Mouse (Mus musculus): ENCODE measurements at regions not wholly inside any gene's neighbourhood (a gene's known extent, or its start where the extent isn't known, plus 50 kb on each side); places are given as distances from the start of the nearest gene placed in this dataset.

- Histone ChIP-seq H3K9ac (replicated peaks; ENCODE audit: low read depth, low read length) (no peak overlapping the region), H3K27me3 (ENCODE audit: control insufficient read depth, insufficient read depth, low read length) (no peaks in the 10 kb centered on the region), H3K27ac (ENCODE audit: low read depth, low read length) (no peak overlapping the region), H3K36me3 (ENCODE audit: control insufficient read depth, insufficient read depth, low read length) (no peaks in the 10 kb centered on the region), H3K4me1 (ENCODE audit: control insufficient read depth, insufficient read depth, low read length) (no peaks in the 10 kb centered on the region), H3K4me2 (ENCODE audit: low read depth, low read length) (no peak overlapping the region), H3K4me3 (ENCODE audit: low read depth, low read length) (no peak overlapping the region), H3K9me3 (ENCODE audit: control insufficient read depth, low read length) (no peaks in the 10 kb centered on the region)
- 61% methylated on average over 2 of the region's 2 CpGs for WGBS
- no peak for ATAC-seq (ENCODE audit: low read depth)
Observed at GRCm38 (mm10) chr4:81129874-81130273, 219.4 kb downstream of the Lurap1l start.

- Histone ChIP-seq H3K4me1 (ENCODE audit: control insufficient read depth, insufficient read depth, low read length) (no peaks in the 10 kb centered on the region), H3K4me2 (ENCODE audit: low read depth, low read length) (no peak overlapping the region), H3K4me3 (ENCODE audit: low read depth, low read length) (no peak overlapping the region), H3K36me3 (ENCODE audit: control insufficient read depth, insufficient read depth, low read length) (no peaks in the 10 kb centered on the region), H3K27me3 (ENCODE audit: control insufficient read depth, insufficient read depth, low read length) (no peaks in the 10 kb centered on the region), H3K27ac (ENCODE audit: low read depth, low read length) (no peak overlapping the region), H3K9ac (replicated peaks; ENCODE audit: low read depth, low read length) (no peak overlapping the region), H3K9me3 (ENCODE audit: control insufficient read depth, low read length) (no peaks in the 10 kb centered on the region)
- ATAC-seq (ENCODE audit: low read depth): no peak
- WGBS: 94% methylated on average over 2 of the region's 2 CpGs
Observed at GRCm38 (mm10) chr4:81173111-81173510, 262.7 kb downstream of the Lurap1l start.

DNA sequence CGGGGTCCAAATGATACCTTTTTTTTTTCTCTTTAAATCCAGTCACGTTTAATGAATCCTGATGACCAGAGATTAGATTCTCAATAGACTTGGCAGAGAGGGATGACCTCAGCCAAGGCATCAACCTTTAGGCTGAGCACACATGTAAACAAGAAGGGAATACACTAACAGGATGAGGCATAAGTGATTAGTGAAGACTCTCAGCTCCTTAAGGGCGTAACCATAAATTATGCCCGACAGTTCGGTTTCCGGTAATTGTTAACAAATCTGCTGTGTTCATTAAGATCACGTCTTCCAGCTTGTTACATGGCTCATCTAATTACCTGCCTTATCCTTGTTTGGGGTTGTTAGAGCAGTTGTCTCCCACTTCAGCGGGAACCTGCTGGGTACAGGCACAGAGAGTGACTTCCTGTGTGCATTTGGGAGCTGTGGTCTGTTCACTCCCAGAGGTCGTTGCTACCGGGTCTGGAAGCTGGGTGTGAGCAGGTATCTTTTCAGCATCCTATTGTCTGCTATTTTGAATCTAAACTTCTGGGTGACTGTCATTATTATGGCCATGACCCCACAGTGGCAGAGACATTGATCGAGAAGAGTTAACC, 265.1 kb downstream of the Mpdz start:
- Histone ChIP-seq H3K9me3 (ENCODE audit: control insufficient read depth, low read length) (no peaks in the 10 kb centered on the region), H3K27ac (ENCODE audit: low read depth, low read length) (no peak overlapping the region), H3K9ac (replicated peaks; ENCODE audit: low read depth, low read length) (no peak overlapping the region), H3K4me1 (ENCODE audit: control insufficient read depth, insufficient read depth, low read length) (no peaks in the 10 kb centered on the region), H3K36me3 (ENCODE audit: control insufficient read depth, insufficient read depth, low read length) (no peaks in the 10 kb centered on the region), H3K4me2 (ENCODE audit: low read depth, low read length) (no peak overlapping the region), H3K27me3 (ENCODE audit: control insufficient read depth, insufficient read depth, low read length) (no peaks in the 10 kb centered on the region), H3K4me3 (ENCODE audit: low read depth, low read length) (no peak overlapping the region)
- ATAC-seq (ENCODE audit: low read depth): no peak
- 60% methylated on average over 11 of the region's 11 CpGs for WGBS

GRCm38 (mm10) chr4:81178047-81178781, 264.4 kb downstream of the Mpdz start:
- no peak; the same call in 1 of the 2 replicates for ATAC-seq (ENCODE audit: low read depth)
- WGBS: 82% methylated on average over 14 of the region's 14 CpGs

GRCm38 (mm10) chr4:81178782-81179135, 263.9 kb downstream of the Mpdz start:
- H3K4me2 ChIP-seq (ENCODE audit: low read depth, low read length): peak overlapping the region; percentile 6; the same call in 1 of the 2 replicates
- WGBS: 0% methylated on average over 12 of the region's 12 CpGs

More at GRCm38 (mm10) chr4:81178047-81178781, 264.4 kb downstream of the Mpdz start:
- Histone ChIP-seq H3K27me3 (ENCODE audit: control insufficient read depth, insufficient read depth, low read length) (no peaks in the 10 kb centered on the region), H3K4me3 (ENCODE audit: low read depth, low read length) (no peak overlapping the region), H3K9me3 (ENCODE audit: control insufficient read depth, low read length) (no peaks in the 10 kb centered on the region), H3K4me1 (ENCODE audit: control insufficient read depth, insufficient read depth, low read length) (no peaks in the 10 kb centered on the region), H3K27ac (ENCODE audit: low read depth, low read length) (no peak overlapping the region), H3K36me3 (ENCODE audit: control insufficient read depth, insufficient read depth, low read length) (no peaks in the 10 kb centered on the region), H3K9ac (replicated peaks; ENCODE audit: low read depth, low read length) (no peak overlapping the region), H3K4me2 (ENCODE audit: low read depth, low read length) (no peak overlapping the region)

GRCm38 (mm10) chr4:81216123-81216522, 226.5 kb downstream of the Mpdz start:
- ATAC-seq (ENCODE audit: low read depth): no peak
- H3K9me3 ChIP-seq (ENCODE audit: control insufficient read depth, low read length): no peaks in the 10 kb centered on the region
- H3K27me3 ChIP-seq (ENCODE audit: control insufficient read depth, insufficient read depth, low read length): no peaks in the 10 kb centered on the region
- H3K36me3 ChIP-seq (ENCODE audit: control insufficient read depth, insufficient read depth, low read length): no peaks in the 10 kb centered on the region
- H3K27ac ChIP-seq (ENCODE audit: low read depth, low read length): no peak overlapping the region
- no peaks in the 10 kb centered on the region for H3K4me1 ChIP-seq (ENCODE audit: control insufficient read depth, insufficient read depth, low read length)
- H3K4me3 ChIP-seq (ENCODE audit: low read depth, low read length): no peak overlapping the region
- H3K4me2 ChIP-seq (ENCODE audit: low read depth, low read length): no peak overlapping the region
- no peak overlapping the region for H3K9ac ChIP-seq (replicated peaks; ENCODE audit: low read depth, low read length)
- WGBS: 60% methylated on average over 1 of the region's 1 CpGs

More at GRCm38 (mm10) chr4:81178782-81179135, 263.9 kb downstream of the Mpdz start:
- no peaks in the 10 kb centered on the region for H3K9me3 ChIP-seq (ENCODE audit: control insufficient read depth, low read length)
- H3K4me1 ChIP-seq (ENCODE audit: control insufficient read depth, insufficient read depth, low read length): no peaks in the 10 kb centered on the region
- H3K36me3 ChIP-seq (ENCODE audit: control insufficient read depth, insufficient read depth, low read length): no peaks in the 10 kb centered on the region
- no peak overlapping the region for H3K27ac ChIP-seq (ENCODE audit: low read depth, low read length)
- H3K9ac ChIP-seq (replicated peaks; ENCODE audit: low read depth, low read length): no peak overlapping the region
- peak; percentile 97 for ATAC-seq (ENCODE audit: low read depth)
- no peaks in the 10 kb centered on the region for H3K27me3 ChIP-seq (ENCODE audit: control insufficient read depth, insufficient read depth, low read length)
- no peak overlapping the region for H3K4me3 ChIP-seq (ENCODE audit: low read depth, low read length)

DNA sequence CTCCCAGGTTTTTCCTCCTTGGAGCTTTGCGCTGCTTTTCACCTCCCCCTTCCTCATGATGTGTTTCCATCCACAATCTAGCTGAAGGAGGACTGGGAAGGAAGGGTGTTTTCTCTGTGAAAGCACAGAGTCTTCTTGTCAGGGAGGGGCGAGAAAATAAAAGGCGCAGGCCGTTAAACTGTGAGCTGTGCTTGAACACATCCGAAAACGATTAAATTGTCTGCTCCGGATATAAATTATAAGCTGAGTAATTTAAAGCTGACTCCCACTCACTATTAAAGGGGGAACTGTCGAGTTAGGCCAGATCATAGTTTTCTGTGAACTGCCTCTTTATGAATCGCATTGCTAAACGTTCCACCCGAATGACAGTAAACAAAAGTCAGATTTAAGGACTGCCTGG, 224.6 kb downstream of the Mpdz start:
- Histone ChIP-seq H3K4me2 (ENCODE audit: low read depth, low read length) (peak overlapping the region; percentile 28; the same call in 1 of the 2 replicates), H3K27me3 (ENCODE audit: control insufficient read depth, insufficient read depth, low read length) (no peaks in the 10 kb centered on the region), H3K9ac (replicated peaks; ENCODE audit: low read depth, low read length) (no peak overlapping the region), H3K27ac (ENCODE audit: low read depth, low read length) (no peak overlapping the region), H3K4me1 (ENCODE audit: control insufficient read depth, insufficient read depth, low read length) (no peaks in the 10 kb centered on the region), H3K4me3 (ENCODE audit: low read depth, low read length) (no peak overlapping the region), H3K9me3 (ENCODE audit: control insufficient read depth, low read length) (no peaks in the 10 kb centered on the region), H3K36me3 (ENCODE audit: control insufficient read depth, insufficient read depth, low read length) (no peaks in the 10 kb centered on the region)
- WGBS: 13% methylated on average over 11 of the region's 11 CpGs
- ATAC-seq (ENCODE audit: low read depth): peak; percentile 72; the same call in 1 of the 2 replicates

GRCm38 (mm10) chr4:81222034-81222433, 220.6 kb downstream of the Mpdz start:
- no peak overlapping the region for H3K4me2 ChIP-seq (ENCODE audit: low read depth, low read length)
- WGBS: 59% methylated on average over 6 of the region's 6 CpGs
- no peak overlapping the region for H3K9ac ChIP-seq (replicated peaks; ENCODE audit: low read depth, low read length)
- no peaks in the 10 kb centered on the region for H3K27me3 ChIP-seq (ENCODE audit: control insufficient read depth, insufficient read depth, low read length)
- ATAC-seq (ENCODE audit: low read depth): no peak
- no peaks in the 10 kb centered on the region for H3K36me3 ChIP-seq (ENCODE audit: control insufficient read depth, insufficient read depth, low read length)
- H3K4me3 ChIP-seq (ENCODE audit: low read depth, low read length): no peak overlapping the region
- no peaks in the 10 kb centered on the region for H3K9me3 ChIP-seq (ENCODE audit: control insufficient read depth, low read length)
- H3K4me1 ChIP-seq (ENCODE audit: control insufficient read depth, insufficient read depth, low read length): no peaks in the 10 kb centered on the region
- H3K27ac ChIP-seq (ENCODE audit: low read depth, low read length): no peak overlapping the region

- Histone ChIP-seq H3K27ac (ENCODE audit: low read depth, low read length) (no peak overlapping the region), H3K9ac (replicated peaks; ENCODE audit: low read depth, low read length) (no peak overlapping the region), H3K9me3 (ENCODE audit: control insufficient read depth, low read length) (no peaks in the 10 kb centered on the region), H3K27me3 (ENCODE audit: control insufficient read depth, insufficient read depth, low read length) (no peaks in the 10 kb centered on the region), H3K4me1 (ENCODE audit: control insufficient read depth, insufficient read depth, low read length) (no peaks in the 10 kb centered on the region), H3K4me2 (ENCODE audit: low read depth, low read length) (no peak overlapping the region), H3K36me3 (ENCODE audit: control insufficient read depth, insufficient read depth, low read length) (no peaks in the 10 kb centered on the region), H3K4me3 (ENCODE audit: low read depth, low read length) (no peak overlapping the region)
- 68% methylated on average over 5 of the region's 5 CpGs for WGBS
- ATAC-seq (ENCODE audit: low read depth): no peak
Observed at GRCm38 (mm10) chr4:81222468-81223175, 220.0 kb downstream of the Mpdz start.
